Mouse (Mus musculus) mature B cell (primary cell): Measurements from ENCODE around the gene Gdf9.
"Not testable (repeated sequence)": the region's sequence is repeated elsewhere in the genome, so short reads cannot be mapped to it uniquely, and the experiment has no call there.

ENCODE experiments used
- in situ Hi-C: fragments of 300-500 bp; cut with MboI; formaldehyde crosslinking; loops from 2 replicates; pipeline ENCODE4 v1.14.3; 2019

Gene Gdf9

DNA sequence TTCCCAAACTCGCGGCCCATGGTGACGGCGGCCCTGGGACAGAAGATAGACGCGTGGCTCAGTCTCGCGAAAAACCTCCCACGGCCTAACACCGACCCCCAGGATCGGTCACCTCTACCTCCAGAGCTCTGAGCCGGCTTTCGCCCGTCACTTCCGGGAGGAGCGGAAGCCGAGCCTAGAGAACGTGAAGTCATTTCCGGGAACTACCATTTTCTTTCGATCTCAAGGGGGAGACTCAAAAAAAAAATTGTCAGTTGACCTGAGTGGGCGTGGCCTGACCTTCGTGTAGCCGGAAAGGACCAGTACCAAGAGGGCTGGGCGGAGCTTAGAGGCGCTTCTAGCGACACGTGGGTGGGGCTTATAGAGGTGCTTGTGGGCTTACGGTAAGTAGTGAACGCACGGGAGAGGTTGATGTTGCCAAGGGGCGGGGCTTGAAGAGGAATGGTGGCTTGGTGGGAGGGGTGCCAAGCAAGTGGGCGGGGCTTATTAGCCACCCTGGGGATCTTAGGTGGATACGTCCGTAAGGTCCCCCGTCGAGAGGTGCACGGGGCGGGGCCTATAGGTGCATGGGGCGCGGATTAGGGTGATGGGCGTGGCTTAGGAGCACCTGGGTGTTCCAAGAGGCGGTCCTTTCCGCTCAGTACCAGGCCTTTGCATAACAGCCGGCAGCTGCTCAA, at the start of gene Gdf9, which contains the start of gene Uqcrq:
Gene Gdf9 (plus strand): TSS at position 354 of the 677 bp plus-strand sequence.
Gene Uqcrq (minus strand): TSS at position 162 of the 677 bp plus-strand sequence.
- in situ Hi-C loops: no loop called here

DNA sequence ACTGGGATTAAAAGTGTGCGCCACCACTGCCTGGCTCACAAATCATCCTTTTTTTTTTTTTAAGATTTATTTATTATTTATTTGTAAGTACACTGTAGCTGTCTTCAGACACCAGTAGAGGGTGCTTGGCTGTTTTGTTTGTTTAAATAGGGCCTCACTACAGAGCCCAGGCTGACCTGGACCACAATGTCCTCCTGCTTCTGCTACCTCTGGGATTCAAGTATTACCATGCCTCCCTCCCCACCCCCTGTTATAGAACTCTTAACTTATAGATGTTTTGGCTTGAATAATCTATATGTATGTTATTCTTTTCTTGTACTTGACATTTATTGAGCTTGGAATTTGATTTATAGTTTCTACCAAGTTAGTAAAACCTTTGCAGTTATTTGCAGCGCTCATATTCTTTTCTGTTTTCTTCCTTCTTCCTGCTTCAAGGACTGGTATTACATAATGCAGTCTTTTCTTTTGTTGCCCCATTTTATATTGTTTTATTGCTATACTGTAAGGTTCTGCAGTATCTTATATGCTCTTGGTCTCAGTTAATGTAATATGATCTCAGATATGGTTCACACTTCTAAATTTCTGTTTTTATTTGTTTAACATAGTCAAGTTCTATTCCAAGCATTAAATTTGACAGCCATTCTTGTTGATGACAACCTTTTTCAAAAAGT, 46.9 kb upstream of the Gdf9 start:
- in situ Hi-C loops: no loop called here

DNA sequence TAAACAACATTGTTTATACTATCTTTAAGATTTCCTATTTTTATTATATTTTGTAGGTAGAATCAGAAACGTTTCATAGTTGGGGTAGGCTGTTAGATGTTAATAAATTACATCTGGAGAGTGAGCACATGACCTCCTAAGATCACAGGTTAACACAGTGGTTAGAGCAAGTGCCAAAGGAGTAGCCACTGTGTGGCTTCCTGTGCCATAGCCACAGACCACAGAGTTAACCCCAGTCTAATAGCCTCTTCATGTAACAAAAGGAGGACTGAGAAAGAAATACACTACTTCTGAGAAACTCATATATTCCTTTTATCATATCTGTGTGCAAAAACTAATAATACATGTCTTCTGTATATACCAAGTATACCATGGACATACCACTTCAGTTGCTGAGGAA, 37.0 kb upstream of the Gdf9 start:
- in situ Hi-C loops: no loop called here

DNA sequence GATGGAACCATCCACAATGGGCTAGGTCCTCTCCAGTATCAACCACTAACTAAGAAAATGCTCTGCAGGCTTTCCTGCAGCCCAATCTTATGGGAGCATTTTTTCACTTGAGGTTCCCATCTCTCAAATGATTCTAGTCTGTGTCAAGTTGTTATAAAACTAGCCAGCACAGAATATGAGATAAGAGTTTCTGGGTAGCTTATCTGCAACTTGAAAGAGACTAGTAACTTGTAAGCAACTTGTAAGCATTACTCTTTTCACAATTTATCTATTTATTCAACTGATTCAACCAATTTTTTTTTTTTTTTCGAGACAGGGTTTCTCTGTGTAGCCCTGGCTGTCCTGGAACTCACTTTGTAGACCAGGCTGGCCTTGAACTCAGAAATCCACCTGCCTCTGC, 27.2 kb upstream of the Gdf9 start:
- in situ Hi-C loops: no loop called here

DNA sequence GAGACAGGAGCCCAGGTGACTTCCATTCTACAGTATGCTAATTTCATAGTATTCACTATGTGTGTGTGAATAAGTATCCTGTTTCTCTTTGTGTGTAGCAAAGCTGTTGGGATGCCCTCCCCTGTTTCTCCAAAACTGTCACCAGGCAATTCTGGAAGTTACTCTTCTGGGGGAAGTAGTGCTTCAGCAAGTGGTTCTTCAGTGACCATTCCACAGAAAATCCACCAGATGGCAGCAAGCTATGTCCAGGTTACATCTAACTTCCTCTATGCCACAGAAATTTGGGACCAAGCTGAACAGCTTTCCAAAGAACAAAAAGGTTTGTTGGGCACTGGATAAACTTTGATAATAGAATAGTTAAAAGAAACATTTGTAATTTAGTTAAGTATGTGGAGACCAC, 19.1 kb upstream of the Gdf9 start:
- in situ Hi-C loops: no loop called here

DNA sequence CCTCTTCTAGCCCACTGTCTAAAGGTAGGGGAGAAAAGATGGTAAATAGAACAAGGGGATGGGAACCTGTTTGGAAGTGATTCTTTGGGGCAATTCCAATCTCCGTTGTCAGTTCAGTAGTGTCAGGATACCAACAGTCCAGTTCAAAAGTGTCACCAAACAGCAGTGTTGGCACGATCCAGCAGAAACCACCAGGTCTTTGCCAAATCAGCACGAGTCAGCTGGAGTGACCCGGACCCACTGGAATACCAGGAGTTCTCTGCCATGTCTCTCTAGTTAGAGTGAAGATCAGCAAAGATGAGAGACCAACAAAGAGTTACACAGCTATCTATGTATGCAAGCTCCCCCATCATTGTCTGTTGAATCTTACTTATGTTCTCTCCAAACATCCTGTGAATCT, 17.0 kb upstream of the Gdf9 start:
- in situ Hi-C loops: no loop called here

DNA sequence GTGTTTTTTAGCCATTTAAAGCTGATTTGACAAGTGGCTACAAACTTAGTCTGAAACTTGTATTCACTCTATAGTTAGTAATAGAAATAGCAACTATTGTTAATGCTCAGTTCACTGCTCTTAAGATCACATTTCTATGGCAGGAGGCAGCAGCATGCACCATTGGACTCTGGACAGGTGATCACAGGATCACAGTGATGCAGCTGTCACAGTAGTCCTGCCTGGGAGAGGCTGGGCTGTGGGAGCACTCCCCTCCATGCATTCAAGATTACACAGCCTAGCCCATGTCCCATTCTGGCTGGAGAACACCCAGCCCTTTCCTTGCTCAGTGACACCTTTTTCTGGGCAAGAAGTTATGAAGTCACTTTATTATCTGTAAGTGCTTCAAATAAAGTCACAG, 12.8 kb upstream of the Gdf9 start:
- in situ Hi-C loops: no loop called here

DNA sequence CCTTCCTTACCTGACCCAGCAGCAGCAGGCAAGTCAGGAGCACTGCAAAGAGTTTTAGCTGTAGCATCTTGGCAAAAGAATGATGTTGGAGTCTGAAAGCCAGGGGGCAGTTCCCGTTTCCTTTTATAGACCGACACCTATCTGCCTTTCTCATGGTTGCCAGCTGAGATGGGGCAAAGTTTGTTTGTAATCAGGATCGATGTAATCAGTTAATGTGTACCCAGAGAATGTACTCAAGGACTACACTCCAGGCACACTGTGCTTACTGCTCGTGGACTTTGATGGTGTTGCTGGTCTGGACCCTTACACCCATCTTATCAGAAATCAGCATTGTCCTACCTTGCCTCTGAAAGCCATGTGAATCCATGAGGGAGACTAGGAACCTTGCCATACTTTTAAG, 7.8 kb upstream of the Gdf9 start, which contains the start of gene Leap2:
Gene Leap2 (minus strand): TSS at position 135 of the 400 bp plus-strand sequence.
- in situ Hi-C loops: no loop called here

DNA sequence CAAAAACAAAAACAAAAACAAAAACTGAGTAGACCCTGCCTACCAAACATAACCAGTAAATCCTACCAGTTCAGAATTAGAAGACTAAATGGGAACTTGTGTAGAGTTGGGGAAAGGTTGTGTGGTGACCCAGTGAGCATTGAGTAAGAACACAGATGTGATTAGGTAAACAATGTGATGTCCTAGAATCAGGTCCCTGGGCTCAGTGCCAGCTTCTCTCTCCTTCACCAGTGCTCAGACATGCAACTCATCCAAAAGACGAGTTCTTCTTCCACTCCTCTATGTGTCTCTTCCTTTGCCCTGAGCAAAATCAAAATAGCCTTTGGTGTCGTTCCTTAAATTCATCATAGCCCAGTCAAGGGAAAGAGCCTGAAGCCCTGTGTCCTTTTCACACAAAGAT, 6.0 kb upstream of the Gdf9 start:
- in situ Hi-C loops: no loop called here

DNA sequence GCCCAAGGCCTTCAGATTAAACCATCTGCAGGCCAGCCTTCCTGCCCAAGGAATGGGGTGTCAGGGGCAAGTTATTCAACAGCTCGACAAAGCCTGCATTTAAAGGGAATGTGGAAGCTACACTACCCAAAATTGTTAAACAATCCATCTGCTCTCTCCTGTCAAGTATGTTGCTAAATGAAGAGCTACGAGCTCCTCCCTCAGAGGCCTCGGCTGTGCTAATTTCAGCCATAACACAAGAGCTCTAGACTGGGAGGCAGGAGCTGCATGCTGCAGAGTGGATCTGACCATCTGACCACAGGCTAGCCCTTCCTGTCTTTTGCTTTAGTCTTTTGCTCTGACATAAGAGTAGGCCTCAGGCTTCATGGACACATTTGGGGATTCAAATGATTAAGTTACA, 5.6 kb upstream of the Gdf9 start:
- in situ Hi-C loops: no loop called here

DNA sequence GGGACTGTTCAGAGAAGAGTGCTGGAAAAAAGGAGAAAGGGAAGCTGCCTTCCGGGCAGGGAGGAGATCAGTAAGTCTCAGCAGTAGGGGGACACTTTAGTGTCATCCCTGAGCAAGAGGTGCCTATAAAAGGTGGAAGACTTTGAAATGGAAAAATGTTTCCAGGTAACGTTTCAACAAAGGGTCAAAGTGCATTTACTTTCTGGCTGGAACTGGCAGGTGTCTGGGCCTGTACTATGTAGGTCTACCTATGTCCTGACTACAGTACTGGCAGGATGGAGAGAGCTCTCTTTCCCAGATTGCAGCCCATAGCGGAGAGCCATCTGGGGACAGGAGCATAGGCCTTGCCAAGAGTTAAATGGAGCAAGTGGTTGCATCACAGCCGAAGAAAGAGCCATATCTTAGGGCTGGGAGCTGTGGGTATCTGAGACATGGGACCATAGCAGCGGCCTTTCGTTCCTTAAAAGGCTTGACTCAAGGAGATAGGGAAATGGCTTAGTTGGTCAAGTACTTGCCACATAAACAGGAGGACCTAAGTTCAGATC, 5.0 kb upstream of the Gdf9 start:
- in situ Hi-C loops: no loop called here

DNA sequence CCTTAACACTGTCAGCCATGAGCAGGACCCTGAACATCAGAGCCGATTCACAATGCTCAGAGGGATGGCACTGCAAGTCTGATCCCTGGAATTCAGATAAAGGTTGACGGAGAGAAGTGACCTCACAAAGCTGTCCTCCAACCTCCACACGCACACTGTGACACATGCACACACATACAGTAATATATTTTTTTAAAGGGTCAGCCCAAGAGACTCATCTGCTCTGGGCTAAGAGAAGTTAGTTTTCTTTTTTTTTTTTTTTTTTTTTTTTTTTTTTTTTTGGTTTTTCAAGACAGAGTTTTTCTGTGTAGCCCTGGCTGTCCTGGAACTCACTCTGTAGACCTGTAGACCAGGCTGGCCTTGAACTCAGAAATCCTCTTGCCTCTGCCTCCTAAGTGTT, 3.9 kb upstream of the Gdf9 start:
- in situ Hi-C loops: not testable (repeated sequence)

DNA sequence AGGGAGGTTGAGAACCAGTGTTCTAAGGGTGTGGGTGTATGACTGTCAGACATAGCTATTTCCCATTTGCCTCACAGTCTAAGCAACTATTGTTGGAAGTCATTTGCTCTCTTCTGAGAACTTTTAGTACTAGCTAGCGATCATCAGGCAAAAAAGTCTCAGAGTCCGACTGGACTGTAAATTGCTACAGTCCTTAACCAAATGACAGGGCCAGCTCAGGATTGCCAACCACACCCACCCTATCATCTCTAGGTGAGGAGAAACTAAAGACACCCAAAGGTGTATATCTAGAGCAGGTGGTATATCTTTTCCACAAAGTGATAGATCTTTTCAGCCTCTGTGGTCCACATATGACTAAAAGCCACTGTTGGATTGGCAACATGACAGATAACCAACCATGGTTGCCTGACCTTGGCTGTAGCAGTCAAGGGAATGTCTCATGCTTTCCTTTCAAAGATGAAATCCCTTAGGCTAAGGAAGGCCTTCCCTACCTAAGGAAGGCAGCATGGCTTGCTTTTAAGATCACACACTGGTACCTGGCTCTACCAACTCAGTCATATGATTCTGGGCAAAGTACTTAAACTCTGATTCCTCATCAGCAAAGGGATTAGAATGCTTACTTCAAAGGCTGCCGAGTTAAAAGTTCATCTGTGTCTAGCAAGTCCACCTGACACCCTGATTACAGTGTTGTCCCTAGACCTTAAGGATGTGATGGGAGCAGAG, 2.7 kb upstream of the Gdf9 start:
- in situ Hi-C loops: no loop called here

DNA sequence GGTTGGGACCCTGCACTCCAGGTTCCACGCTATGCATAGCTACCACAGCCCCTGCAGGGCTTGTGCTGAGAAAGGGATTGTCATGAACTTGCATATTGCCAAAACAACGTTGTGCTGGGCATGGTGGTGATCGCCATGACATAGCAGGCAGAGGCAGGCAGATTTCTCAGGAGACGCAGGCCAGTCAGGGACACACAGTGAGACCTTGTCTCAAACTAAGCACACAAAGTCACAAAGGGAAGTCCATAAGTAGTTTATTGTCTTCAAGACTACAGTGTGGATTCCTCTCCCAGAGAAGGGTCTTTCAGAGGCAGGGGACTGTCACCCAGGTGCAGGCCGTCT, 2.1 kb upstream of the Gdf9 start:
- in situ Hi-C loops: no loop called here

DNA sequence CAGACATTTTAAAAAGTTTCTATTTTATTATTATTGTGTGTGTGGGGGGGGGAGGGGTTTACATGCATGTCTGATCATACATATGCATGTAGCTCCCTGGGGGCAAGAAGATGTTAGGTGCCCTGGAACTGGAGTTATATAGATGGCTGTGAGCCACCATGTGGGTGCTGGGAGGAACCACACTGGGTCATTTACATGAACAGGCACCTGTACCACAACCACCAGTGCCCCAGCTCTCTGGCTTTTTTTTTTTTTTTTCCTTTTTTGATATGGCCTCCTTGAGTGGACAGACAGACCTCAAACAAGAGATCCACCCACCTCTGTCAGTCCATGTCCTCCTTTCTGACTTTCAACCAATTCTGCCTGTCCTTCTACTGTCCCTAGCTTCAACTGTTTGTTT, 1.6 kb upstream of the Gdf9 start:
- in situ Hi-C loops: no loop called here

DNA sequence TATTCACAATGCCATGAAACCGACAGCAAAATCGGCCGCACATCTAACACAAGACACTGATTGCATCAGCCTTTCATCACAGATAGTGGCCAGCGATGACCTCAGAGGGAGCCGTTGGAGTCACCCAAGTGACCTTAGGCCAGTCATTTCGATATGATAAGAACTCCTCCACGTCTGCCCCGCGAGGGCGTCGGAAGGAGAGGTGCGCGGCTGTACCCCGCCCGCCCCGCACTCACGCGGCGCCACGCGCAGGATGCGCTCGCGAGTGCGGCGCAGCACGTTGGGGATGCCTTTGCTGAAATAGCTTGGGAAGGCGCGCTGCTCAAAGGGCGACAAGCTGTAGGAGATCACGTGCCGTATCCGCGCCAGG, 538 bp upstream of the Gdf9 start:
- in situ Hi-C loops: no loop called here

DNA sequence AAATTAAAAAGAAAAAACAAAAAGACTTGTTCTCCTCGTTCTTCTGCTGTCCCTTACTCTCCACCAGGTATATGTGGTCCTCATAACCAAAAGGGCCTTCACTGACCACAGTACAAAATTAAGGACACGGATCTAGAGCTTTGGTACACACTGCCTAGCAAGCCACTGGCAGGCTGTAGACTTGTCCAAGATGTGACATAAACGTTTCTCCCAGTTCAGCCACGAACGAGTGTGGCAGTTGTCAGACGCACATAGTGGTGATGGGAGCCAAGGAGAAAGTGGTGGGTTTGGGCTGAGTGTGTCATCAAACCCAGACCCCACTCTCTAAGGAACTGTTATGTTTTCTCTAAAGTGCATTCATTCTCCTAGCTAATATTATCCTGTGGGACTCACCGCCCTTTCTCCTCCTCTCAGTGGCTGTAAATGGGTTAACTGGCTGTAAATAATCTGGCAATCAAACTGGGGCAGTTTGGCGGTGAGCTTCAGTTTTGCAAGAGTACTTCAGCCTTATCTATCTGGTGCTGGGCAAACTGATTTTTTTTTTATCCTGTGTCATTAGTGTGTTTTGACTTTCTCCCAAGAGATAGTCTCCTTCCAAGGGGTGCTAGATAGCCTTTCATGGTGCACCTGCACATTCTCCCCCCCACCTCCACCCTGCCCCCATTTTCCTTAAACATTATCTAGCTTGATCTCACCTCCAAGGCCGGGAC, 679 bp downstream of the Gdf9 start:
- in situ Hi-C loops: no loop called here

DNA sequence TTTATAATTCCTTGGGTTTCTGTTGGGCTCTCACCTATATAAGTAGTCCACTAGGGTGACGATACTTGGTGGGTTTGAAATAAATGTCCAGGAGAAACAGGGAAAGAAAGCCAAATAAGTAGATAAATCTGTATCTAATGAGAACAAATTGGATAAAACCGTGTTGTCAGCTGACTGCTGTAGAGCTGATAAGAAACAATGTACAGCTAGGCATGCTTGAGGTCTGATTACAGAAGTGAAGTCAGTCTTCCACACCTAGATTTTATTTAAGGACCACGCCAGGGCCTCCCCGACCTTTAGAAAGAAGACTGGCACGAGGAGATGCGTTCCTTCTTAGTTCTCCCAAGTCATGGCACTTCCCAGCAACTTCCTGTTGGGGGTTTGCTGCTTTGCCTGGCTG, 2.2 kb downstream of the Gdf9 start:
- in situ Hi-C loops: no loop called here

DNA sequence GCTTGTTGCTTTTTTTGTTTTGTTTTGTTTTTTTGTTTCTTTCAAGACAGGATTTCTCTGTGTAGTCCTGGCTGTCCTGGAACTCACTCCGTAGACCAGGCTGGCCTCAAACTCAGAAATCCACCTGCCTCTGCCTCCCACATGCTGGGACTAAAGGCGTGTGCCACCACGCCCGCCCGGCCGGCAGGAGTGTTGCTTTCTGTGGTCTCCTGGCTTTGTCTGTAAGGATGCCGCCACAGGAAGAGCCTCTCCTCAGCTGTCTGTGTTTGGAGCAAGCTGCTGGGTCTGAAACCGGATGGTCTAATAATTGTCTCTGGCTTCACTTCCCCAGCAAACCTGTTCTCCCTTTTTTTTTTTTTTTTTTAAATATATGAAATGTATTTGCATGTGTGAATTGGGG, 4.7 kb downstream of the Gdf9 start:
- in situ Hi-C loops: no loop called here

DNA sequence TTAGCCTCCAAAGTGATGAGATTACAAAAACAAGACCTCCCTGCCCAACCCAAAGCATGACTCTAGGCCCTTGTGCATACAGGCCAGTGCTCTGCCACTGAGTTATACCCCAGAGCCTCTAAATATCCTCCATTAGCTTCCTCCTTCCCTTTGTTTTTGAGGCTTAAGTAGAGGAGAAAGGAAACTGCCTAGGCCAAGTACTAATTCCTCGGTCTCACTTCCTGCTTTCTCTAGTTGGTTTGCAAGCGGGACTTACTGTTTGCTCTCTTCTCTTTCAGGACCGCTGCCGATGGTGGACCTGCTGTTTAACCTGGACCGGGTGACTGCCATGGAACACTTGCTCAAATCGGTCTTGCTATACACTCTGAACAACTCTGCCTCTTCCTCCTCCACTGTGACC, 5.5 kb downstream of the Gdf9 start:
- in situ Hi-C loops: no loop called here

DNA sequence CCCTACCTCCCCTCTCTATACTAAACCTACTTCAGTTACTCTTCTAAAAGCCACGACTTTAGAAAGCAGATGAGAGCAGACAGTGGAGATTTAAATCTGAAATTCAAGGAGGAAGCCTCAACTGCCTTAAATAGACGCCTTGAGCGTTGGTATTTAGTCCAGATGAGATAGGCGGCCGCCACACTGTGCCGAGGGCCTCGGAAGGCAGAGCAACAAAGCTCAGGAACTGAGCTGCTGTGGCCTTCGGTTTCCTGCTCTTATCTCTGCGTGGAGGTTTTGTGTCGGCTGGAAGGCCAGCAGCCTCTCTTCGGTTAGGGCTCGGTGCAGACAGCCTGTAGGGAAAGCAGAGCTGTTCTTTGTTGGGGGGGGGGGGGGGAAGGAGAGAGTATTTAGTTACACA, 11.1 kb downstream of the Gdf9 start:
- in situ Hi-C loops: no loop called here

DNA sequence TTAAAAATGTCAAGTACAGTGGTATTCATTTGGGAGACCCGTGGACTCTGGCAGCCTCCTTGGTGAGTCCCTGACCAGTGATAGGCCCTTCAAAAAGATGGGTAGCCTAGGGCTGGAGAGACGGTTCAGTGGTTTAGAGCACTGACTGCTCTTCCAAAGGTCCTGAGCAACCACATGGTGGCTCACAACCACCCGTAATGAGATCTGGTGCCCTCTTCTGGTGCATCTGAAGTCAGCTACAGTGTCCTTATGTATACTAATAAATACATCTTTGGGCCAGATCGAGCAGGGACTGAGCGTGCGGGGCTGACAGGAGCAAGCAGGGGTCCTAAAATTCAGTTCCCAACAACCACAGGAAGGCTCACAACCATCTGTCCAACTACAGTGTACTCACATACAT, 13.0 kb downstream of the Gdf9 start:
- in situ Hi-C loops: no loop called here
